Mouse (Mus musculus) MEL (cell line): ENCODE data around the gene Tnfrsf25. TPM values are rescaled to one million over a fixed set of nuclear protein-coding genes. Genes with fewer than 3 reads are reported as not detected.

Experiments
- DNase-seq: peaks from one replicate; pipeline ENCODE4 v3.0.0; 2011; ENCODE audit warnings: low read depth, low spot score
- H3K27ac ChIP-seq: 2 replicates; pipeline ENCODE4 v1.5.1; 2012; ENCODE audit warnings: low read depth, mild to moderate bottlenecking, control low read depth, low read length, moderate library complexity; ENCODE audit not compliant: control insufficient read depth
- H3K27me3 ChIP-seq, 2 experiments: fragments of 150-350 bp in 1 of 2; sonication (generic) in 1 of 2; 2 replicates each; pipeline ENCODE4 v1.6.1; 2012; ENCODE audit warnings: low read length in 2 of 2, mild to moderate bottlenecking in 2 of 2, improper control_type of control experiment in 1 of 2, moderate library complexity in 1 of 2; ENCODE audit not compliant: insufficient read depth in 2 of 2, control insufficient read depth in 1 of 2
- H3K36me3 ChIP-seq, 2 experiments: 2 replicates each; pipeline ENCODE4 v1.6.1; 2012 to 2014; ENCODE audit warnings: low read length in 2 of 2, improper control_type of control experiment in 1 of 2, inconsistent platforms in 1 of 2, mild to moderate bottlenecking in 1 of 2; ENCODE audit not compliant: insufficient read depth in 2 of 2, control insufficient read depth in 1 of 2
- H3K4me1 ChIP-seq, 2 experiments: fragments of 150-350 bp in 1 of 2; sonication (generic) in 1 of 2; 2 replicates each; pipeline ENCODE4 v1.6.1; 2012; ENCODE audit warnings: low read length in 2 of 2, improper control_type of control experiment in 1 of 2, mild to moderate bottlenecking in 1 of 2; ENCODE audit not compliant: insufficient read depth in 2 of 2, control insufficient read depth in 1 of 2
- H3K4me3 ChIP-seq, 2 experiments: fragments of 150-350 bp in 1 of 2; sonication (generic) in 1 of 2; 2 replicates each; pipeline ENCODE4 v1.5.1; 2012; ENCODE audit warnings: low read depth in 2 of 2, low read length in 2 of 2, mild to moderate bottlenecking in 2 of 2, moderate library complexity in 2 of 2, control low read depth in 1 of 2, improper control_type of control experiment in 1 of 2; ENCODE audit not compliant: control insufficient read depth in 1 of 2, insufficient read depth in 1 of 2
- H3K79me2 ChIP-seq: 2 replicates; pipeline ENCODE4 v1.6.1; 2012; ENCODE audit warnings: mild to moderate bottlenecking, low read length, moderate library complexity; ENCODE audit not compliant: control insufficient read depth, poor library complexity, insufficient read depth
- H3K9ac ChIP-seq: 2 replicates; pipeline ENCODE4 v1.6.1; 2012; ENCODE audit warnings: low read depth, mild to moderate bottlenecking, control low read depth, low read length, moderate library complexity; ENCODE audit not compliant: control insufficient read depth, poor library complexity, severe bottlenecking
- H3K9me3 ChIP-seq: fragments of 150-350 bp; sonication (generic); replicated peaks from 2 replicates; pipeline ENCODE4 v1.6.1; 2012; ENCODE audit warnings: mild to moderate bottlenecking, low read length, improper control_type of control experiment, moderate library complexity; ENCODE audit not compliant: insufficient read depth
- CTCF ChIP-seq, 3 experiments: IDR thresholded peaks in 2 of 3; conservative IDR thresholded peaks in 1 of 3; 2 replicates each; pipeline ENCODE4 v1.5.1; 2011 to 2012; ENCODE audit warnings: low read length in 3 of 3, low read depth in 2 of 3, mild to moderate bottlenecking in 2 of 3, improper control_type of control experiment in 1 of 3, inconsistent platforms in 1 of 3, mixed read lengths in 1 of 3, moderate library complexity in 1 of 3; ENCODE audit not compliant: control insufficient read depth in 1 of 3, insufficient read depth in 1 of 3, poor library complexity in 1 of 3, severe bottlenecking in 1 of 3
- ELF1 ChIP-seq: IDR thresholded peaks from 2 replicates; pipeline ENCODE4 v1.6.1; 2014; ENCODE audit warnings: low read depth, mild to moderate bottlenecking, inconsistent platforms, low read length, improper control_type of control experiment, moderate library complexity
- GABPA ChIP-seq: IDR thresholded peaks from 2 replicates; pipeline ENCODE4 v1.6.1; 2012; ENCODE audit warnings: low read depth, mild to moderate bottlenecking, inconsistent platforms, low read length, improper control_type of control experiment, moderate library complexity
- HCFC1 ChIP-seq: IDR thresholded peaks from 2 replicates; pipeline ENCODE4 v1.6.1; 2012; ENCODE audit warnings: low read depth, mild to moderate bottlenecking, inconsistent platforms, low read length, improper control_type of control experiment, moderate library complexity
- JUND ChIP-seq: IDR thresholded peaks from 2 replicates; pipeline ENCODE4 v1.6.1; 2011; ENCODE audit warnings: low read depth, mild to moderate bottlenecking, improper control_type of control experiment, low read length
- KAT2A ChIP-seq: conservative IDR thresholded peaks from 2 replicates; pipeline ENCODE4 v1.6.1; 2012; ENCODE audit warnings: low read depth, low read length, improper control_type of control experiment, inconsistent platforms
- MYC ChIP-seq: IDR thresholded peaks from 2 replicates; pipeline ENCODE4 v1.6.1; 2011; ENCODE audit warnings: low read depth, mild to moderate bottlenecking, low read length, improper control_type of control experiment, moderate library complexity
- NRF1 ChIP-seq: IDR thresholded peaks from 2 replicates; pipeline ENCODE4 v1.6.1; 2014; ENCODE audit warnings: low read depth, mild to moderate bottlenecking, inconsistent platforms, low read length, improper control_type of control experiment, moderate library complexity; ENCODE audit not compliant: poor library complexity, insufficient read depth, severe bottlenecking
- POLR2A ChIP-seq, 2 experiments: IDR thresholded peaks; 2 replicates each; pipeline ENCODE4 v1.6.1; 2011 to 2012; ENCODE audit warnings: low read length in 2 of 2, mild to moderate bottlenecking in 2 of 2, control low read depth in 1 of 2, improper control_type of control experiment in 1 of 2, low read depth in 1 of 2, moderate library complexity in 1 of 2; ENCODE audit not compliant: control insufficient read depth in 1 of 2, insufficient read depth in 1 of 2, poor library complexity in 1 of 2
- RCOR1 ChIP-seq: IDR thresholded peaks from 2 replicates; pipeline ENCODE4 v1.6.1; 2012; ENCODE audit warnings: low read depth, mild to moderate bottlenecking, inconsistent platforms, low read length, improper control_type of control experiment
- SIN3A ChIP-seq: IDR thresholded peaks from 2 replicates; pipeline ENCODE4 v1.6.1; 2012; ENCODE audit warnings: low read length, improper control_type of control experiment, inconsistent platforms
- TAL1 ChIP-seq: IDR thresholded peaks from 2 replicates; pipeline ENCODE4 v1.6.1; 2012; ENCODE audit warnings: mild to moderate bottlenecking, inconsistent platforms, low read length, moderate library complexity, mixed read lengths
- UBTF ChIP-seq: IDR thresholded peaks from 2 replicates; pipeline ENCODE4 v1.6.1; 2012; ENCODE audit warnings: low read depth, mild to moderate bottlenecking, inconsistent platforms, low read length, improper control_type of control experiment, moderate library complexity, borderline replicate concordance; ENCODE audit not compliant: insufficient read depth
- USF1 ChIP-seq: IDR thresholded peaks from 2 replicates; pipeline ENCODE4 v1.6.1; 2014; ENCODE audit warnings: low read depth, mild to moderate bottlenecking, inconsistent platforms, low read length, improper control_type of control experiment, moderate library complexity
- USF2 ChIP-seq, 2 experiments: IDR thresholded peaks; 2 replicates each; pipeline ENCODE4 v1.6.1; 2011 to 2012; ENCODE audit warnings: improper control_type of control experiment in 2 of 2, low read length in 2 of 2, borderline replicate concordance in 1 of 2, inconsistent platforms in 1 of 2, low read depth in 1 of 2, mild to moderate bottlenecking in 1 of 2; ENCODE audit not compliant: insufficient read depth in 1 of 2
- ZMIZ1 ChIP-seq: IDR thresholded peaks from 2 replicates; pipeline ENCODE4 v1.6.1; 2012; ENCODE audit warnings: low read depth, mild to moderate bottlenecking, inconsistent platforms, low read length, improper control_type of control experiment, moderate library complexity
- polyA plus RNA-seq, 2 experiments: library from polyadenylated mRNA; stranded (reverse) in 1 of 2; unstranded in 1 of 2; fragments of >175 nt in 1 of 2; fragments of >200 nt in 1 of 2; gene quantifications; 2 replicates each; pipeline versions ENCODE4 v1.2.1 to v1.2.4; 2012; ENCODE audit warnings: low replicate concordance in 2 of 2, low read depth in 1 of 2; ENCODE audit not compliant: insufficient read length in 2 of 2, insufficient read depth in 1 of 2, missing spikeins in 1 of 2
- total RNA-seq: library from RNA; depleted of rRNA; stranded (reverse); fragments of 300-350 nt; gene quantifications from 2 replicates; pipeline ENCODE4 v1.2.3, GENCODE M21; 2012

Gene Tnfrsf25
- total and polyA plus RNA-seq, 3 experiments: 0.97 to 1.1 TPM; not detected in 1

DNA sequence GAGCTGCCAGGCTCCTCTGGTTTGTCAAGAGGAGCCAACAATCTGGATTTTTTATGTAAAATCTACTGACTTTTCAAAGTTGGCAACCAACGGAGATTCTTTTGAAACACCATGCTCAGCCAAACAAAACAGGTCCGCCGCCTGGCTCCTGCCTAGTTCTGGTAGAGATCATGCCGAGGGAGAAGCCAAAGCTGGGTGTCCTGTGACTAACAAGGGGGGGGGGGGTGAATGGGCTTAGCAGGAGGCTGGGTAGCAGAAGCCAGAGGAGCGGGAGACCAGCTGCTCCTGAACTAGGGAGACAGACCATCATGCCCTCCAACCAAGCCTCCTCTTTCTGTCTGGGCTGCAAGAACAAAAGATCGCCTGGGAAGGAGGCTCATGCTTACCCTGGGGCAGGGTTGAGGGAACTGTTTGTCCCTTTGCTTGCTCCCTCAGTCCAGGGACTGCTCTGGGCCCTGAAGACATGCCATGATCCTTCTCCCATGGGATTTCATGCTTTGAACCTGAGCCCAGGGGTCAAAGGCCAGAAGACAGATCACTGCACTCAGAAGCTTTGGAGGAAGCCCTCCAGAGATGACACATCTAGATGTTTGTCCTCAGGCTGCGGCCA, 32.0 kb upstream of the Tnfrsf25 start:
- H3K27me3 ChIP-seq: no peaks in the 10 kb centered on the region
- no peak overlapping the region for H3K9ac ChIP-seq
- H3K79me2 ChIP-seq: peaks cover 7% of the 10 kb centered on the region
- no peak for DNase-seq
- no peak overlapping the region for H3K27ac ChIP-seq
- H3K9me3 ChIP-seq: no peaks in the 10 kb centered on the region
- H3K36me3 ChIP-seq: peaks cover 0 to 13% of the 10 kb centered on the region in 2 experiments; a peak in 2 of 4 replicates
- no peak for TF ChIP-seq USF2 (IDR thresholded peaks at IDR 0.05; ENCODE audit: borderline replicate concordance in 1 of 2, insufficient read depth in 1 of 2, low read depth in 1 of 2, low read length in 2 of 2)
- no peak for TF ChIP-seq SIN3A
- TF ChIP-seq JUND: no peak
- no peak for TF ChIP-seq RCOR1
- TF ChIP-seq CTCF (IDR thresholded peaks at IDR 0.05 in 2 of 3, conservative IDR thresholded peaks at IDR 0.05 in 1 of 3; ENCODE audit: control insufficient read depth in 1 of 3, insufficient read depth in 1 of 3, low read depth in 2 of 3, low read length in 3 of 3, poor library complexity in 1 of 3, severe bottlenecking in 1 of 3): no peak
- TF ChIP-seq ZMIZ1: no peak
- no peak for TF ChIP-seq HCFC1
- TF ChIP-seq NRF1: no peak
- TF ChIP-seq UBTF: no peak
- no peak overlapping the region for H3K4me3 ChIP-seq
- H3K4me1 ChIP-seq: peaks cover 2 to 18% of the 10 kb centered on the region in 2 experiments; a peak in 3 of 4 replicates

- H3K27ac ChIP-seq: no peak overlapping the region
- DNase-seq: no peak
- H3K79me2 ChIP-seq: peaks cover 7% of the 10 kb centered on the region
- H3K4me1 ChIP-seq: peaks cover 3 to 19% of the 10 kb centered on the region in 2 experiments; a peak in 3 of 4 replicates
- H3K4me3 ChIP-seq: no peak overlapping the region
- no peak for TF ChIP-seq GABPA
- no peak for TF ChIP-seq MYC
- no peak for TF ChIP-seq ZMIZ1
- no peak for TF ChIP-seq USF1
- TF ChIP-seq POLR2A (IDR thresholded peaks at IDR 0.05; ENCODE audit: control insufficient read depth in 1 of 2, insufficient read depth in 1 of 2, low read depth in 1 of 2, low read length in 2 of 2, poor library complexity in 1 of 2): no peak
- TF ChIP-seq ELF1: no peak
- no peak for TF ChIP-seq KAT2A
- no peak for TF ChIP-seq CTCF (IDR thresholded peaks at IDR 0.05 in 2 of 3, conservative IDR thresholded peaks at IDR 0.05 in 1 of 3; ENCODE audit: control insufficient read depth in 1 of 3, insufficient read depth in 1 of 3, low read depth in 2 of 3, low read length in 3 of 3, poor library complexity in 1 of 3, severe bottlenecking in 1 of 3)
- TF ChIP-seq TAL1: no peak
- TF ChIP-seq, all 39 proteins: peak for 0
- Histone ChIP-seq H3K9me3 (no peaks in the 10 kb centered on the region), H3K36me3 (peaks cover 0 to 13% of the 10 kb centered on the region in 2 experiments; a peak in 2 of 4 replicates), H3K27me3 (no peaks in the 10 kb centered on the region), H3K9ac (no peak overlapping the region)
These were observed 31.1 kb upstream of the Tnfrsf25 start for GRCm38 (mm10) chr4:152084616-152085015.
